Mouse (Mus musculus): Measurements from ENCODE around the gene Gpn2. TPM values are rescaled to one million over a fixed set of nuclear protein-coding genes. Genes with fewer than 3 reads are reported as not detected.

Gene Gpn2
- total and polyA plus RNA-seq, 3 experiments, result 35.9 to 36.8 (median 36.2) TPM

DNA sequence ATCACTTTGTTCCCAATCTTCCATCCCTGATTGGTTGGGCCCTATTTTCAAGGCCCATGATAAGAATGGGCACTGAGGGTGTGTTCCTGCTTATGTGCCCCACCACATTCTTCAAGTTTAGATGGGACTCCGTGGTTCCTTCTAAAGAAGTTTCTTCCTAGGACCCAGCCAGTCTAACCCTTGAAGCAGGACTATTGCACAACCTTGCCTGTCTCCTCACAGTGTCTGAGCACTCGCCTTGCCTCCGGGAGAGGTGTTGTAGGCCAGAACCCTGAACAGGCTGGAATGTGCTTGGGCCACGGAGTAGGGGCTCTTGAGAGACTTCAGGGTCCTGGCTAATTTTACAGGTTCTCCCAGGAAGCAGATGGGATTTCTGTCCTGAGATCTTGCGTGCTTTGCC is 18.9 kb downstream of the Gpn2 start:
- H3K79me2 ChIP-seq (replicated peaks; ENCODE audit: control insufficient read depth, extremely low read depth, insufficient read depth, poor library complexity, severe bottlenecking), result no peaks in the 10 kb centered on the region
- no peak overlapping the region for H3K27ac ChIP-seq (ENCODE audit: insufficient read depth, low read depth)
- peaks cover 5 to 25% of the 10 kb centered on the region in 2 experiments for H3K4me1 ChIP-seq (ENCODE audit: control insufficient read depth in 1 of 2, insufficient read depth in 2 of 2)
- DNase-seq (ENCODE audit: extremely low read depth), result no peak
- no peaks in the 10 kb centered on the region for H3K9me3 ChIP-seq (replicated peaks; ENCODE audit: low read length)
- no peak overlapping the region for H3K9ac ChIP-seq (ENCODE audit: insufficient read depth, low read depth)
- peaks cover 24 to 63% of the 10 kb centered on the region in 2 experiments for H3K36me3 ChIP-seq (replicated peaks in 1 of 2; ENCODE audit: control insufficient read depth in 1 of 2, insufficient read depth in 1 of 2, low read length in 1 of 2)
- in situ Hi-C loops (cut with MboI; ENCODE audit: low pct_ligation_motif_present, low pct_unique_long_range_greater_than_20kb, low sequenced_read_pairs) (no loop called here), dilution Hi-C loops (cut with MboI; ENCODE audit: extremely low pct_ligation_motif_present, extremely low pct_unique_long_range_greater_than_20kb, low sequenced_read_pairs) (no loop called here)
- TF ChIP-seq ZMIZ1 (IDR thresholded peaks at IDR 0.05; ENCODE audit: low read depth, low read length) (no peak), JUND (conservative IDR thresholded peaks at IDR 0.05; ENCODE audit: low read depth, low read length) (no peak), RAD21 (IDR thresholded peaks at IDR 0.05; ENCODE audit: low read depth, low read length) (no peak), ETS1 (conservative IDR thresholded peaks at IDR 0.05; ENCODE audit: low read depth, low read length) (no peak), EP300 (IDR thresholded peaks at IDR 0.05; ENCODE audit: low read length) (no peak), KAT2A (IDR thresholded peaks at IDR 0.05; ENCODE audit: insufficient replicate concordance, low read length) (no peak), ZC3H11A (IDR thresholded peaks at IDR 0.05; ENCODE audit: low read depth, low read length) (no peak), TCF12 (IDR thresholded peaks at IDR 0.05; ENCODE audit: low read depth, low read length) (no peak), POLR2AphosphoS2 (IDR thresholded peaks at IDR 0.05; ENCODE audit: low read depth, low read length) (no peak), UBTF (IDR thresholded peaks at IDR 0.05; ENCODE audit: low read depth, low read length) (no peak), MXI1 (IDR thresholded peaks at IDR 0.05; ENCODE audit: low read depth, low read length) (no peak), PAX5 (IDR thresholded peaks at IDR 0.05; ENCODE audit: low read length) (no peak), HCFC1 (IDR thresholded peaks at IDR 0.05; ENCODE audit: low read depth, low read length) (no peak), IRF4 (IDR thresholded peaks at IDR 0.05; ENCODE audit: low read depth, low read length) (no peak), ZNF384 (IDR thresholded peaks at IDR 0.05; ENCODE audit: low read depth, low read length) (no peak), CTCF (conservative IDR thresholded peaks at IDR 0.05 in 1 of 2, IDR thresholded peaks at IDR 0.05 in 1 of 2; ENCODE audit: low read depth in 2 of 2, low read length in 2 of 2) (no peak), BHLHE40 (IDR thresholded peaks at IDR 0.05; ENCODE audit: low read depth, low read length) (no peak), ELF1 (IDR thresholded peaks at IDR 0.05; ENCODE audit: low read depth, low read length) (no peak), JUN (IDR thresholded peaks at IDR 0.05; ENCODE audit: insufficient read depth, low read depth, low read length) (no peak)
- no peak overlapping the region for H3K4me3 ChIP-seq (replicated peaks in 1 of 3; ENCODE audit: low read depth in 2 of 3, low read length in 2 of 3, poor library complexity in 1 of 3)
- H3K4me2 ChIP-seq (ENCODE audit: insufficient read depth, low read depth, poor library complexity, severe bottlenecking), result no peak overlapping the region
- H3K27me3 ChIP-seq (replicated peaks), result no peaks in the 10 kb centered on the region

DNA sequence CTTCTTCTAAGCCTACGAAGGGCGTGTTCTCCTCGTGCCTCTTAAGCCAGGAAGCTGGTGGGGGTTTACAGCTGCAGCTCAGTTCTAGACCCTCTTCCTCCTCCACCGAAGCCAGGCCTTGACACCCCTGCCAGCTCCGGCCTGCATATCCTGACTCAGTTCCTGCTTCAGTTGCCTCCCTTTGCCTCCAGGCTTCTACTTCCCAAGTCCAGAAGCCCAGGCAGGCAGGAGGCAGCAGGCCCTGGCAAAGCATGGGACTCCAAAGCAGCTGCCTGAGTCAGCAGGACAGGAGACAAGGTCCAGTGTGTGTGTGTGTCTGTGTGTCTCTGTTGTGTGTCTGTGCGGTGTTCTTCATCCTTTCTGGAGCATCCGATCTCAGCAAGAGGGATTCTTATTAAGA is 20.0 kb downstream of the Gpn2 start:
- dilution Hi-C loops (cut with MboI; ENCODE audit: extremely low pct_ligation_motif_present, extremely low pct_unique_long_range_greater_than_20kb, low sequenced_read_pairs), result no loop called here
- H3K9me3 ChIP-seq (replicated peaks; ENCODE audit: low read length), result no peaks in the 10 kb centered on the region
- peaks cover 3 to 18% of the 10 kb centered on the region in 2 experiments for H3K4me1 ChIP-seq (ENCODE audit: control insufficient read depth in 1 of 2, insufficient read depth in 2 of 2)
- no peak overlapping the region for H3K9ac ChIP-seq (ENCODE audit: insufficient read depth, low read depth)
- DNase-seq (ENCODE audit: extremely low read depth), result no peak
- H3K27ac ChIP-seq (ENCODE audit: insufficient read depth, low read depth), result no peak overlapping the region
- in situ Hi-C loops (cut with MboI; ENCODE audit: low pct_ligation_motif_present, low pct_unique_long_range_greater_than_20kb, low sequenced_read_pairs), result no loop called here
- no peak overlapping the region for H3K4me3 ChIP-seq (replicated peaks in 1 of 3; ENCODE audit: low read depth in 2 of 3, low read length in 2 of 3, poor library complexity in 1 of 3)
- H3K4me2 ChIP-seq (ENCODE audit: insufficient read depth, low read depth, poor library complexity, severe bottlenecking), result no peak overlapping the region
- no peaks in the 10 kb centered on the region for H3K79me2 ChIP-seq (replicated peaks; ENCODE audit: control insufficient read depth, extremely low read depth, insufficient read depth, poor library complexity, severe bottlenecking)
- TF ChIP-seq NELFE (IDR thresholded peaks at IDR 0.05; ENCODE audit: low read depth, low read length) (no peak), USF1 (IDR thresholded peaks at IDR 0.05; ENCODE audit: low read depth, low read length) (no peak), CHD2 (IDR thresholded peaks at IDR 0.05; ENCODE audit: low read length) (no peak), JUND (conservative IDR thresholded peaks at IDR 0.05; ENCODE audit: low read depth, low read length) (no peak), TCF12 (IDR thresholded peaks at IDR 0.05; ENCODE audit: low read depth, low read length) (no peak), MXI1 (IDR thresholded peaks at IDR 0.05; ENCODE audit: low read depth, low read length) (no peak), JUN (IDR thresholded peaks at IDR 0.05; ENCODE audit: insufficient read depth, low read depth, low read length) (no peak), USF2 (conservative IDR thresholded peaks at IDR 0.05; ENCODE audit: low read depth, low read length) (no peak)
- H3K27me3 ChIP-seq (replicated peaks), result no peaks in the 10 kb centered on the region
- peaks cover 29 to 73% of the 10 kb centered on the region in 2 experiments for H3K36me3 ChIP-seq (replicated peaks in 1 of 2; ENCODE audit: control insufficient read depth in 1 of 2, insufficient read depth in 1 of 2, low read length in 1 of 2)
